ENCODE assay signal across 1 mouse cellular context in the genomic region with DNA sequence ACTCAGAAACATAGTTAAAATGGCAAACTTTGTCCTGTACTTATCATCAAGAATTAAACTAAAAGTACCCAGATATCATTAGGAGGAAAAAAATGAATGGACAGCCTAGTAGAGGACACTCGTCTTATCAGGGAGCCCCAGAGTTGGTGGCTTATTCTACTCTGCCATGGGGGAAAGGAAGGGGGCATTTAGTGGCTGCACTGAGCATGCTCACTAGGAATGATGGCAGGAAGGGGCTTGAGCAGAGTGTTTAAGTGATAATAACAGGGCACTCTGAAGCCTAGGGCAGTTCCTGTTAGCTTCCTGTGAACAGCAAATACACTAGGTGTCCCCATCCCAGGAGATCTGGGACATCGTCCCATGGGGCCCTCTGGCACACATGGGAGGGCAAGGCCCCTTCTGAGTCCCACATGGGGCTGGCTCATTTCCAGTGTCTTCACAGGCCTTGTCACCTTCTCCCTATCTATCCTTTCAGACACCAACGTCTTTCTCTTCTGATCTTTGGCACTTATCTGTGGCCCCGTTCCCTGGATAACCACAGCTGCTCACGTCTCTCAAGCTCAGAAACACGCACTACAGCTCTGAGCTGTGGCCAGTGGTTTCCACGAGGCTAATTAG.
A peak's percentile ranks its signal among the peaks of the same experiment; 100 is the strongest.
TF ChIP-seq lines count a peak whose summit lies in the region.

No protein-coding gene starts in this region.

TF ChIP-seq in MEL, 35 proteins besides CTCF, POLR2A, EP300 and RAD21 (continued from another document):
- TF ChIP-seq SIN3A (IDR thresholded peaks at IDR 0.05; ENCODE audit: low read length) (peak; percentile 94), ELF1 (IDR thresholded peaks at IDR 0.05; ENCODE audit: low read depth, low read length) (peak; percentile 50; the same call in 1 of the 2 replicates), ZNF384 (IDR thresholded peaks at IDR 0.05; ENCODE audit: low read depth, low read length) (peak; percentile 49; the same call in 1 of the 2 replicates), NRF1 (IDR thresholded peaks at IDR 0.05; ENCODE audit: insufficient read depth, low read depth, low read length, poor library complexity, severe bottlenecking) (peak; percentile 73), KAT2A (conservative IDR thresholded peaks at IDR 0.05; ENCODE audit: low read depth, low read length) (no peak; the same call in 1 of the 2 replicates), CHD1 (IDR thresholded peaks at IDR 0.05; ENCODE audit: low read depth, low read length) (peak; percentile 84; the same call in 1 of the 2 replicates), POLR2AphosphoS2 (IDR thresholded peaks at IDR 0.05; ENCODE audit: low read length) (peak; percentile 77; the same call in 1 of the 2 replicates), ZC3H11A (IDR thresholded peaks at IDR 0.05; ENCODE audit: low read depth, low read length) (no peak), JUND (IDR thresholded peaks at IDR 0.05; ENCODE audit: low read depth, low read length) (0 out of 2 replicates have a peak, but pooled peaks have one; percentile 56), ETS1 (IDR thresholded peaks at IDR 0.05; ENCODE audit: low read depth, low read length) (peak; percentile 95), BHLHE40 (IDR thresholded peaks at IDR 0.05; ENCODE audit: borderline replicate concordance, low read depth, low read length) (peak; percentile 82; the same call in 1 of the 2 replicates)
